Mouse (Mus musculus) neural tube, embryonic 11.5 days (tissue): Measurements from ENCODE around the gene Mslnl. TPM values are rescaled to one million over a fixed set of nuclear protein-coding genes. Genes with fewer than 3 reads are reported as not detected.

Experiments
- ATAC-seq: fragments of 200-750 bp; cut with Nextera tagmentation; 2 replicates; pipeline ENCODE4 v1.8.0; 2017; ENCODE audit warnings: moderate number of reproducible peaks, mild to moderate bottlenecking, moderate TSS enrichment, moderate library complexity; ENCODE audit not compliant: insufficient read depth, low FRiP score, low TSS enrichment
- DNase-seq: peaks from one replicate; pipeline ENCODE4 v3.0.0-alpha.2; 2015; ENCODE audit warnings: low spot score
- H3K27ac ChIP-seq: fragments of 300-500 bp; sonication (generic); 2 replicates; pipeline ENCODE4 v1.5.1; 2014; ENCODE audit warnings: low read depth, mild to moderate bottlenecking, low read length
- H3K27me3 ChIP-seq: fragments of 300-500 bp; sonication (generic); 2 replicates; pipeline ENCODE4 v1.6.1; 2014; ENCODE audit warnings: mild to moderate bottlenecking, low read length, mixed read lengths; ENCODE audit not compliant: control insufficient read depth, insufficient read depth
- H3K36me3 ChIP-seq: fragments of 300-500 bp; sonication (generic); 2 replicates; pipeline ENCODE4 v1.6.1; 2014; ENCODE audit warnings: mild to moderate bottlenecking, low read length, moderate library complexity, mixed read lengths; ENCODE audit not compliant: control insufficient read depth, insufficient read depth
- H3K4me1 ChIP-seq: fragments of 300-500 bp; sonication (generic); 2 replicates; pipeline ENCODE4 v1.6.1; 2014; ENCODE audit warnings: low read length, mixed read lengths; ENCODE audit not compliant: control insufficient read depth, insufficient read depth
- H3K4me2 ChIP-seq: fragments of 300-500 bp; sonication (generic); 2 replicates; pipeline ENCODE4 v1.6.1; 2014; ENCODE audit warnings: low read depth, mild to moderate bottlenecking, moderate library complexity
- H3K4me3 ChIP-seq: fragments of 300-500 bp; sonication (generic); 2 replicates; pipeline ENCODE4 v1.5.1; 2014; ENCODE audit warnings: low read depth, low read length
- H3K9ac ChIP-seq: fragments of 300-500 bp; sonication (generic); 2 replicates; pipeline ENCODE4 v1.6.1; 2014; ENCODE audit warnings: mild to moderate bottlenecking, low read length
- H3K9me3 ChIP-seq: fragments of 300-500 bp; sonication (generic); 2 replicates; pipeline ENCODE4 v1.6.1; 2016; ENCODE audit warnings: low read length; ENCODE audit not compliant: control insufficient read depth
- WGBS: fragments of 180-500 bp; shearing (Covaris S2); extraction: QIAGEN DNeasy Blood & Tissue Kit; methylation state at CpG from one replicate; pipeline ENCODE4 v1.1.7; 2014; 5-methylcytosine and 5-hydroxymethylcytosine counted together
- microRNA-seq: library from miRNA; unstranded; fragments of <30 nt; microRNA quantifications from one replicate; pipeline ENCODE4, GENCODE M21; 2016
- polyA plus RNA-seq: library from polyadenylated mRNA; unstranded; fragments of >200 nt; fragmentation: Nextera tagmentation; extraction: Ambion mirVana; gene quantifications from 2 replicates; pipeline ENCODE4 v1.2.1, GENCODE M21; 2014

Mslnl gene
- polyA plus RNA-seq, 1 experiment from 2014 or later: 0.13 TPM

DNA sequence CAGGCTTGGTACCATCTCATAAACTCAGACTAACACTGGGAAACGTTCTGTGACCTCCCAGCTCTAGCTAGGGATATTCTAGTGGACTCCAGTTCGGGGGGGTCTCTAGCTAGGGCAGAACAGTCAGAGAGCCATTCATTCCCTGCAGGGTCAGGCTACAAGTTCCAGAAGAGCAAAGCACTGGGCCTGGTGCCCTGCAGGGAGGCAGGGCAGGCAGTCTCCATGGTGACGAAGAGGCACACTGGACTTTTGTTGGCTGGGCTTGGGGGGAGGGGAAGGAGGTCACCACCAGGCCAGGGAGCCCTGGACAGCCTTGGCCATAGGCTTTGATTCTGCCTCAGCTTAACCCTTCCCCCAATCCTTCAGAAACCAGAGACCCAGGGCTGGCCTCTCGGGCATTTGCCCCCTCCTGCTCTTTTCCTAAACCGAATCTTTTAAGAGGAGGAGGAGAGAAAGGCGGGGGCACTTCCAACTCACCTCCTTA is 59.8 kb downstream of the Mslnl start, which contains the start of gene AC134908.4:
TSS of gene AC134908.4 (minus strand) at position 51 of the 484 bp plus-strand sequence.
- DNase-seq (peak; percentile 79), ATAC-seq (0 out of 2 replicates have a peak, but pooled peaks have one; percentile 35)
- Histone ChIP-seq H3K4me2 (peak within 1 kb of the TSS; percentile 96), H3K9ac (peak within 1 kb of the TSS; percentile 84), H3K27me3 (no peaks in the 10 kb centered on the region), H3K4me3 (peak within 1 kb of the TSS; percentile 83), H3K27ac (peak within 1 kb of the TSS; percentile 88), H3K4me1 (peaks cover 45% of the 10 kb centered on the region), H3K9me3 (no peaks in the 10 kb centered on the region), H3K36me3 (0 out of 2 replicates have a peak, but pooled peaks cover 2% of the 10 kb centered on the region)
- 0% methylated on average over 6 of the region's 6 CpGs for WGBS

- Histone ChIP-seq H3K4me2 (peak overlapping the region; percentile 96), H3K9ac (peak overlapping the region; percentile 84), H3K4me1 (peaks cover 43% of the 10 kb centered on the region), H3K9me3 (no peaks in the 10 kb centered on the region), H3K36me3 (0 out of 2 replicates have a peak, but pooled peaks cover 2% of the 10 kb centered on the region), H3K27me3 (no peaks in the 10 kb centered on the region), H3K4me3 (peak overlapping the region; percentile 83), H3K27ac (peak overlapping the region; percentile 88)
- no peak for DNase-seq
- WGBS: under 1% methylated on average over 37 of the region's 37 CpGs
- ATAC-seq: no peak
These were observed 60.4 kb downstream of the Mslnl start for GRCm38 (mm10) chr17:25796211-25796771.

- H3K36me3 ChIP-seq: 0 out of 2 replicates have a peak, but pooled peaks cover 2% of the 10 kb centered on the region
- H3K27me3 ChIP-seq: no peaks in the 10 kb centered on the region
- peak within 1 kb of the TSS; percentile 96 for H3K4me2 ChIP-seq
- H3K4me3 ChIP-seq: peak within 1 kb of the TSS; percentile 83
- DNase-seq: peak; percentile 92
- ATAC-seq: peak; percentile 64
- no peaks in the 10 kb centered on the region for H3K9me3 ChIP-seq
- H3K27ac ChIP-seq: peak within 1 kb of the TSS; percentile 88
- WGBS: under 1% methylated on average over 34 of the region's 35 CpGs
- H3K9ac ChIP-seq: peak within 1 kb of the TSS; percentile 84
- peaks cover 41% of the 10 kb centered on the region for H3K4me1 ChIP-seq
These were observed 61.1 kb downstream of the Mslnl start, which contains the start of gene Metrn for GRCm38 (mm10) chr17:25796951-25797369. Gene Metrn (minus strand): TSS chr17:25797136.

Small RNA genes within 50 kb of the gene (microRNA-seq; reads per million reads assigned to microRNA genes)
- not detected for gene Gm25083
- not detected for gene Mir6966

Other genes starting within 250 kb of the Mslnl start
- gene Sstr5, start 238.8 kb upstream of the Mslnl start, polyA plus RNA-seq: not detected in 2 replicates
- 6.5 and 9.1 TPM in 2 replicates for gene Sox8, start 165.4 kb upstream of the Mslnl start, polyA plus RNA-seq
- gene Lmf1, start 157.0 kb upstream of the Mslnl start, polyA plus RNA-seq: 23.6 and 23.9 TPM in 2 replicates
- 2.8 and 3.3 TPM in 2 replicates for gene Gng13, start 18.9 kb upstream of the Mslnl start, polyA plus RNA-seq
- 20.3 and 22.5 TPM in 2 replicates for gene Chtf18, start 8.6 kb upstream of the Mslnl start, polyA plus RNA-seq
- 21.5 and 22.9 TPM in 2 replicates for gene Rpusd1, start 8.4 kb upstream of the Mslnl start, polyA plus RNA-seq
- 0.42 TPM in 1 of 2 replicates, not detected in the other for gene Msln, start 18.3 kb downstream of the Mslnl start, polyA plus RNA-seq
- 22.9 and 27.8 TPM in 2 replicates for gene Narfl, start 37.7 kb downstream of the Mslnl start, polyA plus RNA-seq
- gene Haghl, start 49.6 kb downstream of the Mslnl start, polyA plus RNA-seq: 74.6 and 77.3 TPM in 2 replicates
- 0.15 and 0.34 TPM in 2 replicates for gene Ccdc78, start 50.5 kb downstream of the Mslnl start, polyA plus RNA-seq
- gene Fam173a, start 56.9 kb downstream of the Mslnl start, polyA plus RNA-seq: 65.7 and 66.6 TPM in 2 replicates
- 0.78 TPM in 1 of 2 replicates, not detected in the other for gene AC134908.4, start 59.6 kb downstream of the Mslnl start, polyA plus RNA-seq
- 29.4 and 38.8 TPM in 2 replicates for gene Metrn, start 61.1 kb downstream of the Mslnl start, polyA plus RNA-seq
- gene Fbxl16, start 73.0 kb downstream of the Mslnl start, polyA plus RNA-seq: 13.2 and 14.7 TPM in 2 replicates
- 29.2 and 31.8 TPM in 2 replicates for gene Wdr24, start 87.6 kb downstream of the Mslnl start, polyA plus RNA-seq
- 52.1 and 55.6 TPM in 2 replicates for gene Jmjd8, start 92.8 kb downstream of the Mslnl start, polyA plus RNA-seq
- 327 and 334 TPM in 2 replicates for gene Stub1, start 97.4 kb downstream of the Mslnl start, polyA plus RNA-seq
- 4.3 and 4.4 TPM in 2 replicates for gene Rhbdl1, start 101.3 kb downstream of the Mslnl start, polyA plus RNA-seq
- 1.2 and 2.9 TPM in 2 replicates for gene Gm20683, start 105.7 kb downstream of the Mslnl start, polyA plus RNA-seq
- 8.6 and 10.5 TPM in 2 replicates for gene Rhot2, start 108.8 kb downstream of the Mslnl start, polyA plus RNA-seq
- 17.8 and 20.3 TPM in 2 replicates for gene Wdr90, start 125.5 kb downstream of the Mslnl start, polyA plus RNA-seq
- 8.2 and 8.7 TPM in 2 replicates for gene Mcrip2, start 132.7 kb downstream of the Mslnl start, polyA plus RNA-seq
- gene Mettl26, start 139.0 kb downstream of the Mslnl start, polyA plus RNA-seq: 57.8 and 58.8 TPM in 2 replicates
- 1.2 and 1.7 TPM in 2 replicates for gene Wfikkn1, start 144.8 kb downstream of the Mslnl start, polyA plus RNA-seq
- 23.6 and 25.9 TPM in 2 replicates for gene Rab40c, start 183.7 kb downstream of the Mslnl start, polyA plus RNA-seq
- 51.6 and 60.9 TPM in 2 replicates for gene Pigq, start 208.9 kb downstream of the Mslnl start, polyA plus RNA-seq
- 0.11 and 0.38 TPM in 2 replicates for gene Nhlrc4, start 208.9 kb downstream of the Mslnl start, polyA plus RNA-seq
- not detected in 2 replicates for gene A930017K11Rik, start 216.5 kb downstream of the Mslnl start, polyA plus RNA-seq
- gene Capn15, start 249.8 kb downstream of the Mslnl start, polyA plus RNA-seq: 21.0 and 23.3 TPM in 2 replicates